Mouse (Mus musculus): Measurements from ENCODE around the gene Olfr385. TPM values are rescaled to one million over a fixed set of nuclear protein-coding genes. Genes with fewer than 3 reads are reported as not detected.

The Olfr385 gene
- not detected for total RNA-seq (2023)

DNA sequence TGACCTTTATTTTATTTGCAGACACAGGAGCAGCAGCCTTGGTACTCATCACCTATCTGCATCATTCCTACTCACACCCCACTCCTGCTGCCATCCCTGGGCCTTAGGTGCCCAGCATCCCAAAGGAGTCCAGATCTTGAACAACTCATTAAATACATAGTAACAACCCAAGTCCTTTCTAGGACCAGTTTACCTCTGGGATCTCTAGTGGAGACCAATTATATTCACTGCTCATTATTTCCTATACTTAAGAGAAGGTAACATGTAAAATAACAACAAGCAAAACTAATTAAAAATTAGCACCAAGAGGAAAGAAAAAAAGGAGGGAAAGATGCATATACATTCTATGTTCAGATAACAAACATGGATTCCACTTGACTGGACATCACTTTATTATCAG is at the start of gene Olfr385:
TSS of gene Olfr385 (minus strand) at position 101 of the 400 bp plus-strand sequence.

DNA sequence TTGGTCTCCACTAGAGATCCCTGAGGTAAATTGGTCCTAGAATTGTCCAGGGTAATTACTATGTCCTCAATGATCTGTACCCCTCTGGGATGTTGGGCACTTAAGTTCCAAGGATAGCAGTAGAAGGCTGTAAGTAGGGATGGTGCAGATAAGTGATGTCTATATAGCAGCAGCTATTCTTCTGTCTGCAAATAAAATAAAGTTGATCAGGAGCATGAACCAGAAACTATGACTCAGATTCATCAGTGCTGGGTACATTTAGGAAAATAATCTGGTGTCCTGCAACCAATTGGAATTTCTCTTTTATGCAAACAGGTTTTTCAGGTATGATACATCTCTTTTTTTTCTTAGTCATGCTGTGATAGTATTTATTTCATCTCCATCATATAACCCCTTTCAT is 5.5 kb upstream of the Olfr385 start, which contains the start of gene Olfr384:
TSS of gene Olfr384 (plus strand) at position 301 of the 400 bp plus-strand sequence.

Other genes with a start within 250 kb of the Olfr385 start
- gene Olfr20, start 242.2 kb downstream of the Olfr385 start, total RNA-seq (2023), result not detected
- gene Olfr376, start 221.8 kb downstream of the Olfr385 start, total RNA-seq (2023), result not detected
- not detected for gene Olfr1, start 193.4 kb downstream of the Olfr385 start, total RNA-seq (2023)
- gene Olfr378, start 164.5 kb downstream of the Olfr385 start, total RNA-seq (2023), result not detected
- not detected for gene Olfr380, start 135.5 kb downstream of the Olfr385 start, total RNA-seq (2023)
- not detected for gene Olfr381, start 101.4 kb downstream of the Olfr385 start, total RNA-seq (2023)
- not detected for gene Olfr382, start 75.8 kb downstream of the Olfr385 start, total RNA-seq (2023)
- not detected for gene Olfr384, start 5.6 kb upstream of the Olfr385 start, total RNA-seq (2023)
- gene Zfp735, start 95.8 kb upstream of the Olfr385 start, total RNA-seq (2023), result not detected
- gene Olfr389, start 187.7 kb upstream of the Olfr385 start, total RNA-seq (2023), result not detected
- not detected for gene Olfr390, start 190.0 kb upstream of the Olfr385 start, total RNA-seq (2023)
- not detected for gene Olfr391-ps, start 210.0 kb upstream of the Olfr385 start, total RNA-seq (2023)
- not detected for gene Olfr392, start 224.0 kb upstream of the Olfr385 start, total RNA-seq (2023)